Comparison of ENCODE assay signal across 31 mouse cellular contexts in genomic region chr1:63967849-63968248, GRCm38 (mm10).
DNase-seq lines count a peak whose midpoint lies in the region; ATAC-seq and TF ChIP-seq lines count a peak whose summit lies in the region.
"Had no signal": no experiment of that assay in that cellular context is flagged by ENCODE, and none has a peak within 500 bp of the region (broad histone marks: within the 10 kb centered on the region; RNA-seq: fewer than 3 reads in every experiment).

No protein-coding gene starts in this region.

- DNase-seq in adrenal gland, adult (ENCODE audit: inconsistent age in 2 of 2, low spot score in 1 of 2) = peak; percentile 35 to 72
- no peak for DNase-seq in adrenal gland, postnatal 25 days
- DNase-seq in right cerebral cortex, adult 18-20 months = peak; percentile 12
- no peak for DNase-seq in right cerebral cortex, postnatal 10 days (ENCODE audit: low spot score in 2 of 2)
- DNase-seq: adrenal gland, adult 8-10 months; cerebellum, adult 11 months; cerebellum, adult 2 months; cerebellum, adult 9-11 months; cerebellum, postnatal 25 days; embryo, embryonic 11 days; gastrocnemius, postnatal 25 days; heart, adult 18-20 months; heart, postnatal 10 days; heart, postnatal 36 days; kidney, adult 18-20 months had no signal

- ATAC-seq in inflammation-experienced regulatory T-cells, adult 6 months = no peak
- ATAC-seq: forebrain, embryonic 15.5 days; hindbrain, embryonic 16.5 days; intestine, embryonic 16.5 days; Patski had no signal

- no peaks in the 10 kb centered on the region for H3K36me3 ChIP-seq in myocyte (ENCODE audit: control insufficient read depth, insufficient read depth)
- H3K36me3 ChIP-seq: embryonic facial prominence, embryonic 10.5 days; embryonic facial prominence, embryonic 13.5 days; forebrain, embryonic 12.5 days; forebrain, embryonic 15.5 days; G1E; heart, embryonic 12.5 days; heart, embryonic 15.5 days; hindbrain, embryonic 10.5 days; hindbrain, embryonic 13.5 days had no signal

- TF ChIP-seq POLR2A in myocyte (IDR thresholded peaks at IDR 0.05; ENCODE audit: insufficient read length, low read depth) = no peak

- no peaks in the 10 kb centered on the region for H3K79me2 ChIP-seq in myocyte (ENCODE audit: control insufficient read depth, insufficient read depth)

- H3ac ChIP-seq in myocyte (ENCODE audit: control insufficient read depth, insufficient read length) = no peak overlapping the region

- H3K4me2 ChIP-seq in myocyte (ENCODE audit: low read depth) = peak overlapping the region; percentile 36
- H3K4me2 ChIP-seq: embryonic facial prominence, embryonic 13.5 days; forebrain, embryonic 12.5 days; forebrain, embryonic 15.5 days; heart, embryonic 12.5 days; heart, embryonic 15.5 days; hindbrain, embryonic 13.5 days had no signal

- H3K4me3 ChIP-seq in myocyte = no peak overlapping the region
- H3K4me3 ChIP-seq: embryonic facial prominence, embryonic 10.5 days; embryonic facial prominence, embryonic 13.5 days; erythroblast, embryonic 14.5 days; forebrain, embryonic 12.5 days; forebrain, embryonic 15.5 days; heart, embryonic 12.5 days; heart, embryonic 15.5 days; hindbrain, embryonic 10.5 days; hindbrain, embryonic 13.5 days had no signal

- H3K27me3 ChIP-seq in myocyte (ENCODE audit: control insufficient read depth, insufficient read depth, insufficient read length) = no peaks in the 10 kb centered on the region
- H3K27me3 ChIP-seq: CH12.LX; embryonic facial prominence, embryonic 13.5 days; forebrain, embryonic 12.5 days; forebrain, embryonic 15.5 days; heart, embryonic 12.5 days; heart, embryonic 15.5 days; hindbrain, embryonic 13.5 days; Patski had no signal

TF ChIP-seq in myocyte, 11 proteins besides CTCF, POLR2A, EP300 and RAD21:
- TF ChIP-seq MAX (IDR thresholded peaks at IDR 0.05; ENCODE audit: low read depth) (no peak), MYOD1 (IDR thresholded peaks at IDR 0.05; ENCODE audit: control insufficient read depth in 1 of 3, insufficient read length in 2 of 3, low read depth in 2 of 3) (no peak), MYOG (IDR thresholded peaks at IDR 0.05; ENCODE audit: control insufficient read depth in 1 of 3, insufficient read depth in 1 of 3, insufficient read length in 2 of 3, low read depth in 2 of 3) (no peak), CEBPB (IDR thresholded peaks at IDR 0.05; ENCODE audit: insufficient read depth, poor library complexity, severe bottlenecking) (no peak), REST (IDR thresholded peaks at IDR 0.05; ENCODE audit: insufficient read depth, insufficient read length) (no peak), TCF3 (IDR thresholded peaks at IDR 0.05; ENCODE audit: insufficient read length, low read depth) (no peak), TCF12 (IDR thresholded peaks at IDR 0.05; ENCODE audit: insufficient read depth, poor library complexity, severe bottlenecking) (no peak)

Comparison
In these comparisons a context has a peak if more than half of its experiments do, and no peak if none do; other contexts are left out.
1. DNase-seq: peak in adrenal gland, adult (2 of 2) and right cerebral cortex, adult 18-20 months (single experiment); none in adrenal gland, postnatal 25 days (single experiment) and right cerebral cortex, postnatal 10 days (0 of 2).